Mouse (Mus musculus) forebrain, embryonic 16.5 days (tissue): ENCODE data around the gene C1qc. TPM values are rescaled to one million over a fixed set of nuclear protein-coding genes. Genes with fewer than 3 reads are reported as not detected.
A peak's percentile ranks its signal among the peaks of the same experiment; 100 is the strongest.

ENCODE experiments used
- ATAC-seq: fragments of 200-750 bp; cut with Nextera tagmentation; 2 replicates; pipeline ENCODE4 v1.8.0; 2017; ENCODE audit warnings: mild to moderate bottlenecking, moderate library complexity
- H3K27ac ChIP-seq: fragments of 300-500 bp; sonication (generic); 2 replicates; pipeline ENCODE4 v1.5.1; 2014; ENCODE audit warnings: low read length, control low read depth
- H3K27me3 ChIP-seq: fragments of 300-500 bp; sonication (generic); replicated peaks from 2 replicates; pipeline ENCODE4 v1.6.1; 2014; ENCODE audit warnings: low read length; ENCODE audit not compliant: control insufficient read depth, insufficient read depth
- H3K36me3 ChIP-seq: fragments of 300-500 bp; sonication (generic); 2 replicates; pipeline ENCODE4 v1.6.1; 2014; ENCODE audit not compliant: control insufficient read depth, insufficient read depth
- H3K4me1 ChIP-seq: fragments of 300-500 bp; sonication (generic); replicated peaks from 2 replicates; pipeline ENCODE4 v1.6.1; 2014; ENCODE audit warnings: low read length; ENCODE audit not compliant: control insufficient read depth, insufficient read depth
- H3K4me2 ChIP-seq: fragments of 300-500 bp; sonication (generic); 2 replicates; pipeline ENCODE4 v1.6.1; 2014; ENCODE audit warnings: mild to moderate bottlenecking, low read length, control low read depth
- H3K4me3 ChIP-seq: fragments of 300-500 bp; sonication (generic); replicated peaks from 2 replicates; pipeline ENCODE4 v1.5.1; 2014; ENCODE audit warnings: mild to moderate bottlenecking, low read length, control low read depth
- H3K9ac ChIP-seq: fragments of 300-500 bp; sonication (generic); replicated peaks from 2 replicates; pipeline ENCODE4 v1.6.1; 2014; ENCODE audit warnings: low read depth, low read length, control low read depth
- H3K9me3 ChIP-seq: fragments of 300-500 bp; sonication (generic); 2 replicates; pipeline ENCODE4 v1.6.1; 2016; ENCODE audit warnings: low read length; ENCODE audit not compliant: control insufficient read depth
- WGBS: fragments of 180-500 bp; shearing (Covaris S2); extraction: QIAGEN DNeasy Blood & Tissue Kit; methylation state at CpG from one replicate; pipeline ENCODE4 v1.1.7; 2014; 5-methylcytosine and 5-hydroxymethylcytosine counted together
- polyA plus RNA-seq: library from polyadenylated mRNA; unstranded; fragments of >200 nt; fragmentation: Nextera tagmentation; extraction: Ambion mirVana; gene quantifications from 2 replicates; pipeline ENCODE4 v1.2.1, GENCODE M21; 2015

Gene C1qc
- polyA plus RNA-seq, 1 experiment from 2014 or later = 13.9 TPM

DNA sequence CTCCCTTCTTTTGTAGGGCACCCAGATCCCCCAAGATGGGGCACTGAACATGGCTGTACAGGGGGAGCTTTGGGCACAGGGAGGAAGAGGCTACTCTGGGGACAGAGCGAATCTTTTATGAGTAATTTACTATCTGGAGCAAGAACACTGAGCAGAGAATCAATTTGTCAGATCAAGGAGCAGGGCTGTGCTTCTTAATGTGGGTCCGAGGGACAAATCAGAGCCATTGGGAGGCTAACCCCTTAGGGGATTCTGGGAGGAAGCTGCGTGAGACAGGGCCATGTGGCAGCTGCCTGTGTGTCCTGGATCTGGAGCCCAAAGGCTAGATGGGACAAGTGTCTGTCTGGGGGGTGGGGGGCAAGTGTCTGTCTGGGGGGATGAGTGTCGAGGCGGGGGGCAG is 27.3 kb downstream of the C1qc start:
- H3K9me3 ChIP-seq = no peaks in the 10 kb centered on the region
- no peak overlapping the region for H3K4me2 ChIP-seq
- H3K9ac ChIP-seq = no peak overlapping the region
- H3K36me3 ChIP-seq = no peaks in the 10 kb centered on the region
- no peak overlapping the region for H3K4me3 ChIP-seq
- WGBS = 60% methylated on average over 5 of the region's 5 CpGs
- no peak for ATAC-seq
- H3K27me3 ChIP-seq = no peaks in the 10 kb centered on the region
- H3K4me1 ChIP-seq = peaks cover 26% of the 10 kb centered on the region
- H3K27ac ChIP-seq = 0 out of 2 replicates have a peak overlapping the region, but pooled peaks have one; percentile 14

DNA sequence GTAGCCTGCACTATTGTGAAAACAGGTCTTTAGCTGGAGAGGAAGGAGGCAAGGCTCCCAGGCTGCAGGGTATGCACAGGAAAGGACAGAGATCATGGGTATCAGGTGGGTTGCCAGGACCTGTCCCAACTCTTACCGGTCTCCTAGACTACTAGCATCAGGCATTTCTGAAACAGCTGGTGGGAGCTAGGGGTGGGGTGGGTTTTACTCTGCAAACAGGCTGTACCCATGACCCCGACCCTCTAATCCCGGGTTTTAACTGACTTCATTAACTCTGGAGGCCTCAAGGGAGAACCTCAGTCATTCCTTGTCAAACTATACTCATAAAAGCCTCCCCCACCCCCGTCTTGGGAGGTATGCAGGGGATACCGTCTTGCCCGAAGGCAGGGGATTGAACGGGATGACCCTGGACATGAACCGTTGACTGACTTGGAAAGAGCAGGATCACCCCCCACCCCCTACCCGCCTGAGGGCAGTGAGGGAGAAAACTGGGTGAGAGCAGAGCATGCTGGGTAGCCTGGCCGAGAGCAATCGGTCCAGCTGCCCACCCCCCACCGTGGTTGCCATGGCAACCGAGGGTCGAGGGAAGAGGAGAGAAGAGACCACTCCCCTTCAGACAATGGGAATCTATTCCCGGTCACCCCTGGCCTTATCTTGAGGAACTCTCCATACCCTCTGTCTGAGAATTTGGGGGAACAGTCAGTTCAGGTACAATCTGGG is 28.0 kb downstream of the C1qc start:
- Histone ChIP-seq H3K4me3 (no peak overlapping the region), H3K9ac (no peak overlapping the region), H3K27ac (no peak overlapping the region), H3K9me3 (no peaks in the 10 kb centered on the region), H3K27me3 (no peaks in the 10 kb centered on the region), H3K36me3 (no peaks in the 10 kb centered on the region), H3K4me1 (peaks cover 26% of the 10 kb centered on the region), H3K4me2 (no peak overlapping the region)
- 3% methylated on average over 15 of the region's 15 CpGs for WGBS
- ATAC-seq = no peak

DNA sequence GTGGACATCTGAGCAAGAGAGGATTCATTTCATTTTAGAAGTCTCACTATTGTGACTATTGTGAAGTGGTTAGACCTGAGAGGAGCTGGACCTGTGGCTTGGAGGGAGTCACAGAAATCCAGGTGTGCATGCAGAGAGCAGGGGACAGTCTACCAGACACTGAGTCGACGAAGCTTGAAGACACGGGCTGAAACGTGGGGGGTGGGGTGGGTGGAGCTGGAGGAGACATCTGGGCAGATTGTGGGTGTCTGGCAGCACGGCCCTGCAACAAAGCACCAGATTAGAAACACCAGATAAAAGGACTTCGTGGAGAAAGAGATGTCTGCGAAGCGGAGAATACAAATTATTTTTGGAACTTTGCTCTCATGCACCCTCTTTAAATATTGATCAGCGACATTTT is 29.3 kb downstream of the C1qc start:
- WGBS = 44% methylated on average over 9 of the region's 9 CpGs
- no peaks in the 10 kb centered on the region for H3K9me3 ChIP-seq
- no peak overlapping the region for H3K4me2 ChIP-seq
- ATAC-seq = no peak
- H3K4me3 ChIP-seq = no peak overlapping the region
- H3K4me1 ChIP-seq = peaks cover 26% of the 10 kb centered on the region
- no peaks in the 10 kb centered on the region for H3K36me3 ChIP-seq
- no peak overlapping the region for H3K27ac ChIP-seq
- H3K9ac ChIP-seq = no peak overlapping the region
- H3K27me3 ChIP-seq = no peaks in the 10 kb centered on the region

DNA sequence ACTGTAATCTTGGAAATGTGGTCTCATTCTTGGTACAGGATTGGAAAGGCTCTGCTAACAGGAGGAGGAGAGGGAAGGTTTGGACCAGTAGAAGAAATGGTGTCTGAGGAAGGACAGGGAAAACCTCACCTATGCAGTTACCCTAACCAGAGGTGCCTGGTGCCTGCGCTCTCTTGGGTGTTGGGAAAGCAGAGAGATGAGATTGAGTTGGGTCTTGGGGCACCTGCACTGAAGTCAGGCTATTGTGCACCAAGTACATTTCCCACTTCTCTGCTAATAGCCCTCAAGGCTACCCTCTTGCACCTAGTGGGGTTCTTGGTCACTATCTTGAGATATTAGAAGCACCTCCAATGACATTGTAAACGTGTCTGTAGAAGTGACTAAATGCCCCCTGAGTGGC is 30.5 kb downstream of the C1qc start:
- Histone ChIP-seq H3K4me1 (peaks cover 19% of the 10 kb centered on the region), H3K27me3 (no peaks in the 10 kb centered on the region)

DNA sequence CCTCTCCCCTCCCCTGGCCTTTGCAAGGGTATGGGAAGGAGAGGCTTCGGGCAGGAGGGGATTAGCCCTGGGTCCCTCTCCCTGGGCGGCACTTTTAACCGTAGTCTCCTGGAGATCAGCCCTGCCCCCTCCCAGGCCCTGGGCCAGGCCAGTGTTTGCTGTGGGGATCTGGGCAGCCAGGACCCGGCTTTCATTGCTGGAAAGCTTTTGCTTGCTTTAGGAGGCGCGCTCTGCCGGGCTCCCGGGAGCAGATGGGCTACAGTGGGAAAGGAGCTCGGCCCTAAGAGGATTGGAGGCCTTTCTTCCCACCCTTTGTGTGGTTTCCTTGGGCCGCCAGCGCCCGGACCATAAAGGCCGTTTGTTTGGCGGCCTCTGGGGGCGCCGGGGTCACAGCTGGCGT is 31.1 kb downstream of the C1qc start:
- ATAC-seq = peak; percentile 57; the same call in 1 of the 2 replicates
- no peaks in the 10 kb centered on the region for H3K9me3 ChIP-seq
- WGBS = 3% methylated on average over 17 of the region's 17 CpGs
- peak overlapping the region; percentile 38 for H3K9ac ChIP-seq
- H3K27me3 ChIP-seq = no peaks in the 10 kb centered on the region
- H3K4me3 ChIP-seq = no peak overlapping the region
- H3K4me2 ChIP-seq = peak overlapping the region; percentile 8; the same call in 1 of the 2 replicates
- no peak overlapping the region for H3K27ac ChIP-seq
- H3K4me1 ChIP-seq = peaks cover 19% of the 10 kb centered on the region
- no peaks in the 10 kb centered on the region for H3K36me3 ChIP-seq

More for the DNA sequence above, 30.5 kb downstream of the C1qc start:
- H3K9ac ChIP-seq = no peak overlapping the region
- H3K36me3 ChIP-seq = no peaks in the 10 kb centered on the region
- no peaks in the 10 kb centered on the region for H3K9me3 ChIP-seq
- H3K4me3 ChIP-seq = no peak overlapping the region
- WGBS = 88% methylated on average over 2 of the region's 2 CpGs
- no peak for ATAC-seq
- H3K4me2 ChIP-seq = no peak overlapping the region
- no peak overlapping the region for H3K27ac ChIP-seq

DNA sequence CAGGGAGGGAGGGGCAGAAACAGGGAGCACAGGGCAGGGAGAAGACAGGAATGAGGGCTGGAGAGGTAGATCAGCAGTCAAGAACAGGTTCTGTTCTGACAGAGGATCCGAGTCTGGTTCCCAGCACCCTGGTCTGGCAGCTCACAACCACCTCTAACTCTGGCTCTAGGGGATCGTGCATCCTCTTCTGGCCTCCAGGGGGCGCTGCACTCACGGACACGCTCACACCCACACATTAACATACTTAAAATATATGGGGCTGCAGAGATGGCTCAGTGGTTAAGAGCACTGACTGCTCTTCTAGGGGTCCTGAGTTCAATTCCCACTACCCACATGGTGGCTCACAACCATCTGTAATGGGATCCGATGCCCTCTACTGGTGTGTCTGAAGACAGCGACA is 32.8 kb downstream of the C1qc start:
- no peak overlapping the region for H3K9ac ChIP-seq
- no peaks in the 10 kb centered on the region for H3K36me3 ChIP-seq
- no peaks in the 10 kb centered on the region for H3K27me3 ChIP-seq
- 83% methylated on average over 7 of the region's 7 CpGs for WGBS
- H3K27ac ChIP-seq = no peak overlapping the region
- H3K9me3 ChIP-seq = no peaks in the 10 kb centered on the region
- no peak overlapping the region for H3K4me3 ChIP-seq
- no peak overlapping the region for H3K4me2 ChIP-seq
- peaks cover 13% of the 10 kb centered on the region for H3K4me1 ChIP-seq
- no peak for ATAC-seq

DNA sequence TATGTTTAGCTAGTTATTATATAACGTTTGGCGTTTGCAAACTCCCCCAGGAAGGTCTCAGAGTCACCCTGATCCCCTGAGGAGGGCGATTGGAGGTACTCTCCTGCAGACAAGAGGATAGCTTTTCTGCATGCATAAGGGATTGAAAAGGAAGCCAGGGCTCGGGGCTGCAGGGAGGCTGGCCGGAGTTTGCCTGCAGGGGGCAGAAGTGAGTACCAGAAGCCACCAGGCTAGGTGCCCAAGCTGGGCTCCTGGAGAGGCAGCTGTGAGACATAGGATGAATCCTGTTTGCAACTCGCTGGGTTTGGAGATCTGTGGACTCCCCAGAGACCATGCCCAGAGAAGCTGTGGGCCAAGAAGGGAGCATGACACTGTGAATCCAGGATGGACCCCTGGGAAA is 37.8 kb downstream of the C1qc start:
- H3K9me3 ChIP-seq = no peaks in the 10 kb centered on the region
- H3K27me3 ChIP-seq = no peaks in the 10 kb centered on the region
- H3K4me2 ChIP-seq = no peak overlapping the region
- H3K27ac ChIP-seq = no peak overlapping the region
- 29% methylated on average over 6 of the region's 6 CpGs for WGBS
- H3K9ac ChIP-seq = no peak overlapping the region
- no peaks in the 10 kb centered on the region for H3K4me1 ChIP-seq
- H3K36me3 ChIP-seq = no peaks in the 10 kb centered on the region
- ATAC-seq = no peak
- no peak overlapping the region for H3K4me3 ChIP-seq

DNA sequence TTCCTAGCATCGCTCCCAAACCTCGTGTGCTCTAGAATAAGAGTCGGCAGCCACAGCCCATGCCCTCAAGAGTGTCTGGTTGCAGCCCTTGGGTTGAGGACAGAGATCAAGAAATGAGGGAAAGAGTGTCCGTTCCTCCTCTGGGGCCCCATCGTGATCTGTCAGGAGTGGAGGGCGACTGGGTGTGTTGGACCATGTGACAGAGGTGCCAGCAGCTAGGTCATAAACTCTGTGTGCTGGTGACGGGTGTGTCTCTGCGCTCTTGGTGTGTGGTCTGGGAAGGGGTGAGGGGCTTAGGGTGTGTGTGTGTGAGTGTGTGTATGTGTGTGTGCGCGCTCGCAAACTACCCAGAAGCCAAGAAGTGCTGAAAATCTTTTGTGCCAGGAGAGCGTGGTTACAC is 39.9 kb downstream of the C1qc start:
- Histone ChIP-seq H3K27me3 (no peaks in the 10 kb centered on the region), H3K9me3 (no peaks in the 10 kb centered on the region), H3K27ac (no peak overlapping the region), H3K9ac (no peak overlapping the region), H3K36me3 (no peaks in the 10 kb centered on the region), H3K4me3 (no peak overlapping the region), H3K4me1 (no peaks in the 10 kb centered on the region), H3K4me2 (no peak overlapping the region)
- 85% methylated on average over 12 of the region's 12 CpGs for WGBS
- no peak for ATAC-seq

DNA sequence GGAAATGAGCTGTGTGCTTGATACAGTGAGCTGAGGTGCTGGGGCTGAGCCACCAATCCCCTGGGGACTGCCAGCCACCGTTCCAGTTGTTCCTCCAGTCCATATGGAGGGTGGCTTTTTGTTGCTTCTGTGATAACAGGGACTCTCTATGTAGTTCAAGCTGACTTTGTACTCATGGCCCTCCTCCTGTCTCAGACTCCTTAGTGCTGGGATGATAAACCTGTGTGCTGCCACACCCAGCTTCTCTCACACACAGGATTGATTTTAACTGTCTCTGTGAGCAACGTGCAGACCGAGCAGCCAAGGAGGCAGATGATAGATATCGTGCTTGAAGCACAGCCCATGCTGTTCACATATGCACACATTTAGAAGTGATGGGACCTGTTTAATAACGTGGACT is 40.7 kb downstream of the C1qc start:
- Histone ChIP-seq H3K4me2 (no peak overlapping the region), H3K9me3 (no peaks in the 10 kb centered on the region), H3K36me3 (no peaks in the 10 kb centered on the region), H3K27ac (no peak overlapping the region), H3K27me3 (no peaks in the 10 kb centered on the region), H3K4me3 (no peak overlapping the region), H3K4me1 (no peaks in the 10 kb centered on the region), H3K9ac (no peak overlapping the region)
- ATAC-seq = no peak
- WGBS = 59% methylated on average over 5 of the region's 5 CpGs

DNA sequence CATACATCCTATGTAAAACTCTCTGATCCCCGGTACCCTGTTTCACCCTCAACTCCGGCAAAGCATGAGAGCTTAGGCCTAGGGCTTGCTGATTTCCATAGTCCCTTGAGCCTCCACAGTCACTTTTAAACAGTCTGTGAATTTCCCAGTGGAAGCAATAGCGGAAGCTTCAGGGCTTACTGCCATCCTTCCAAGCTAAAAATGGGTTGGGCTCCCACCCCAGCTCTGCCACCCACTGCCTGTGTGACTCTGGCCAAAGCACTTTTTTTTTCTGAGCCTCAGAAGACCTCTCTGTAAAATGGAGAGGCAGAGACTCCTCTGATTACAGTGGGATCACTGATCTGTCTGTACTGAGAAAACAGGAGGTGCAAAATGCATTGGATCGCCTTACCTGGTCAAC is 44.3 kb downstream of the C1qc start:
- 65% methylated on average over 4 of the region's 4 CpGs for WGBS
- Histone ChIP-seq H3K36me3 (no peaks in the 10 kb centered on the region), H3K9ac (no peak overlapping the region), H3K27me3 (no peaks in the 10 kb centered on the region), H3K4me3 (no peak overlapping the region), H3K27ac (no peak overlapping the region), H3K4me2 (no peak overlapping the region), H3K9me3 (no peaks in the 10 kb centered on the region), H3K4me1 (peaks cover 5% of the 10 kb centered on the region)
- no peak for ATAC-seq
